Mouse (Mus musculus): ENCODE results near the gene Mlycd.

DNA sequence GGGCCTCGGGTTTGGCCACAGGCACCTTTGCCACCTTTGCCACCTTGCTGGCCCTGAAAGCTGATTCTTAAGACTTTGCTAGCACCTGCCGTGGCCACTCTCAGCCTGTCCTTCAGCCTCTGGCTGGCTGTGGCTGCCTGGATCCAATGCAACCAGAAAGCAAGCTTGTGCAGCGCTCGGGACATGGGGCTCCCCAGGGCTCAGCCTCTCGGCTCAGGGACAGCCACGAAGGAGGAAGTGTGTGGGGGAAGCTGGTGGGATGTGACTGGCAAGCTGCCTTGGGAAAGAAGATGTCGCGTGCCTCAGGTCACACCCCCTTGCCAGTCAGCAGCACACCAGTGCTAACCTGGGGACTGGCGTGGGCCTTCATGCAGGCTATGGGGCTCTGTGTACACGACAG lies 30.1 kb downstream of the Mlycd start:
- no peak for TF ChIP-seq ZMIZ1 (IDR thresholded peaks at IDR 0.05; ENCODE audit: low read depth, low read length)
- no peak for TF ChIP-seq JUND (conservative IDR thresholded peaks at IDR 0.05; ENCODE audit: low read depth, low read length)
- TF ChIP-seq CTCF (conservative IDR thresholded peaks at IDR 0.05 in 1 of 2, IDR thresholded peaks at IDR 0.05 in 1 of 2; ENCODE audit: low read depth in 2 of 2, low read length in 2 of 2) = no peak
- no peak for TF ChIP-seq EP300 (IDR thresholded peaks at IDR 0.05; ENCODE audit: low read length)
- TF ChIP-seq SIN3A (IDR thresholded peaks at IDR 0.05; ENCODE audit: low read length) = no peak
- no peak for TF ChIP-seq HCFC1 (IDR thresholded peaks at IDR 0.05; ENCODE audit: low read depth, low read length)
- no peak for TF ChIP-seq ZKSCAN1 (IDR thresholded peaks at IDR 0.05; ENCODE audit: borderline replicate concordance, low read depth, low read length)
- peak; percentile 59 for TF ChIP-seq BHLHE40 (IDR thresholded peaks at IDR 0.05; ENCODE audit: low read depth, low read length)
- no peak for TF ChIP-seq ZC3H11A (IDR thresholded peaks at IDR 0.05; ENCODE audit: low read depth, low read length)
- no peak for TF ChIP-seq GABPA (IDR thresholded peaks at IDR 0.05; ENCODE audit: insufficient replicate concordance, low read depth, low read length)
- no peak for TF ChIP-seq MAFK (IDR thresholded peaks at IDR 0.05; ENCODE audit: insufficient replicate concordance, low read length)
- TF ChIP-seq POLR2A (IDR thresholded peaks at IDR 0.05; ENCODE audit: low read depth, low read length) = no peak
- TF ChIP-seq NELFE (IDR thresholded peaks at IDR 0.05; ENCODE audit: low read depth, low read length) = no peak
- TF ChIP-seq CHD1 (IDR thresholded peaks at IDR 0.05; ENCODE audit: low read depth, low read length) = no peak
